In the genomic region with DNA sequence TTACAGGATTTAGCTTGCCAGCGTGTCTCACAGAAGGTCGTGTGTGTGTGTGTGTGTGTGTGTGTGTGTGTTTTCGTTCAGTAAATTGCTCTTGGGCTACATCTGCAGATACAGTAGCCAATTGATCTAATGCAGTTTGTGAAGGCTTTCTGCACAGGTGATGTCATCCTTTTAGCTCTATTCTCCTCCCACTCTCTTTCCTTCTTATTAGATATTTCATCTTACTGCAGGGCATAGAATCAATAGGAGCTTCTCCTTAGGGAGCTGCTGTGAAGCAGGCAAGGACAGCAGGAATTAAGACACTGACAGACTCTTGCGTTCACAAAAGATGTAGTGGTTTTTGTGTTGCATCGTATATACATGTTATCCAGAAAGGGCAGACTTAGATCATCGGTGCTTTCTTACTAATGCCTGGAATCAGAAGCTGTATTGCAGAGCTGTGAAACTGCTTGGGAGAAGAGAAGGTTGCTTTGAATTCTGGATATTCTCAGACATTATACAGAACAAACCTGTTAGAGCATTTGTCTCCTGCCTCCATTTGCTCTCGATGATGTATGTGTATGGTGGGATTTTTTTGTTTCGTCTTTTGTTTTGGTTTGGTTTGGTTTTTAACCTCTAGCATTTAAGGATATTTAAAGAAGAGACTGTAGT, we compare ENCODE assay signal across 10 mouse cellular contexts.
DNase-seq lines count a peak whose midpoint lies in the region; ATAC-seq lines count a peak whose summit lies in the region.
"Had no signal": no experiment of that assay in that cellular context is flagged by ENCODE, and none has a peak within 500 bp of the region (broad histone marks: within the 10 kb centered on the region; RNA-seq: fewer than 3 reads in every experiment).

No protein-coding gene starts in this region.

- H3K4me1 ChIP-seq in hindbrain, embryonic 11.5 days (replicated peaks; ENCODE audit: control insufficient read depth, insufficient read depth, low read length): no peaks in the 10 kb centered on the region
- H3K4me1 ChIP-seq in midbrain, embryonic 15.5 days: peaks cover 11% of the 10 kb centered on the region

- no peaks in the 10 kb centered on the region for H3K36me3 ChIP-seq in hindbrain, embryonic 11.5 days (ENCODE audit: control insufficient read depth, insufficient read depth, low read length)
- no peaks in the 10 kb centered on the region for H3K36me3 ChIP-seq in midbrain, embryonic 15.5 days (replicated peaks)

- WGBS in hindbrain, embryonic 11.5 days: 73% methylated on average over 8 of the region's 8 CpGs
- 36% methylated on average over 8 of the region's 8 CpGs for WGBS in midbrain, embryonic 15.5 days

- peak overlapping the region; percentile 53; the same call in 1 of the 2 replicates for H3K27ac ChIP-seq in hindbrain, embryonic 11.5 days (ENCODE audit: low read depth, low read length)
- H3K27ac ChIP-seq in midbrain, embryonic 15.5 days: peak overlapping the region; percentile 89
- H3K27ac ChIP-seq: stomach, postnatal 0 days had no signal

- 0 out of 2 replicates have a peak overlapping the region, but pooled peaks have one; percentile 4 for H3K9ac ChIP-seq in hindbrain, embryonic 11.5 days (ENCODE audit: low read depth, low read length)
- peak overlapping the region; percentile 48 for H3K9ac ChIP-seq in midbrain, embryonic 15.5 days
- H3K9ac ChIP-seq: lung, embryonic 14.5 days had no signal

- peak; percentile 35 for DNase-seq in cerebellum, adult 8-10 months
- DNase-seq in cerebellum, adult 11-12 months: no peak
- peak; percentile 70 for DNase-seq in brain, adult 2 months (ENCODE audit: low read depth, low spot score)
- DNase-seq in hindbrain, embryonic 11.5 days (ENCODE audit: low spot score): peak; percentile 32
- DNase-seq in heart, postnatal 25 days (ENCODE audit: low spot score): no peak
- DNase-seq in thymus, postnatal 4 days: no peak
- DNase-seq: lung, embryonic 14.5 days had no signal

- H3K4me3 ChIP-seq in hindbrain, embryonic 11.5 days (ENCODE audit: low read depth, low read length): no peak overlapping the region
- peak overlapping the region; percentile 33 for H3K4me3 ChIP-seq in midbrain, embryonic 15.5 days

- H3K4me2 ChIP-seq in hindbrain, embryonic 11.5 days (replicated peaks; ENCODE audit: low read depth, low read length): no peak overlapping the region
- peak overlapping the region; percentile 47 for H3K4me2 ChIP-seq in midbrain, embryonic 15.5 days
- H3K4me2 ChIP-seq: lung, embryonic 14.5 days had no signal

- no peak; the same call in 1 of the 2 replicates for ATAC-seq in hindbrain, embryonic 11.5 days (ENCODE audit: low FRiP score)
- peak; percentile 85 for ATAC-seq in midbrain, embryonic 15.5 days (replicated peaks)
- no peak for ATAC-seq in activated CD4-positive, CD25-positive, alpha-beta regulatory T cell, adult 4 months

- H3K9me3 ChIP-seq in hindbrain, embryonic 11.5 days (ENCODE audit: control insufficient read depth, low read length): no peaks in the 10 kb centered on the region
- H3K9me3 ChIP-seq in midbrain, embryonic 15.5 days: no peaks in the 10 kb centered on the region

- intact Hi-C loops in heart, postnatal 25 days (cut with DNase I): no loop called here

- no peaks in the 10 kb centered on the region for H3K27me3 ChIP-seq in hindbrain, embryonic 11.5 days (ENCODE audit: control insufficient read depth, insufficient read depth, low read length)
- H3K27me3 ChIP-seq in midbrain, embryonic 15.5 days (replicated peaks): no peaks in the 10 kb centered on the region

Comparison
In these comparisons a context has a peak if more than half of its experiments do, and no peak if none do; other contexts are left out.
1. DNase-seq: peak in cerebellum, adult 8-10 months (single experiment), brain, adult 2 months (single experiment) and hindbrain, embryonic 11.5 days (single experiment); none in cerebellum, adult 11-12 months (single experiment), heart, postnatal 25 days (single experiment) and thymus, postnatal 4 days (single experiment).